In genomic region chr15:31211910-31212309, GRCm38 (mm10) we compare ENCODE assay signal across 12 mouse cellular contexts. TPM values are rescaled to one million over a fixed set of nuclear protein-coding genes. Genes with fewer than 3 reads are reported as not detected.
DNase-seq lines count a peak whose midpoint lies in the region; ATAC-seq and TF ChIP-seq lines count a peak whose summit lies in the region.
"Had no signal": no experiment of that assay in that cellular context is flagged by ENCODE, and none has a peak within 500 bp of the region (broad histone marks: within the 10 kb centered on the region; RNA-seq: fewer than 3 reads in every experiment).

No protein-coding gene starts in this region.

- H3K4me1 ChIP-seq in midbrain, embryonic 11.5 days (ENCODE audit: control insufficient read depth, insufficient read depth, low read length): no peaks in the 10 kb centered on the region
- no peaks in the 10 kb centered on the region for H3K4me1 ChIP-seq in midbrain, embryonic 16.5 days (ENCODE audit: control insufficient read depth, insufficient read depth, low read length)
- H3K4me1 ChIP-seq in kidney, postnatal 0 days (replicated peaks; ENCODE audit: insufficient read depth, low read length): no peaks in the 10 kb centered on the region
- H3K4me1 ChIP-seq in midbrain, postnatal 0 days (ENCODE audit: insufficient read depth, low read length): no peaks in the 10 kb centered on the region
- H3K4me1 ChIP-seq: neural tube, embryonic 13.5 days had no signal

- no peaks in the 10 kb centered on the region for H3K36me3 ChIP-seq in midbrain, embryonic 11.5 days (ENCODE audit: control insufficient read depth, insufficient read depth, low read length)
- H3K36me3 ChIP-seq in midbrain, embryonic 16.5 days (ENCODE audit: control insufficient read depth, insufficient read depth, low read length): no peaks in the 10 kb centered on the region
- H3K36me3 ChIP-seq in kidney, postnatal 0 days (ENCODE audit: insufficient read depth, low read length): no peaks in the 10 kb centered on the region
- no peaks in the 10 kb centered on the region for H3K36me3 ChIP-seq in midbrain, postnatal 0 days (ENCODE audit: insufficient read depth, low read length)
- H3K36me3 ChIP-seq: liver, embryonic 15.5 days; neural tube, embryonic 13.5 days had no signal

- H3K9ac ChIP-seq in midbrain, embryonic 11.5 days (ENCODE audit: low read length): no peak overlapping the region
- no peak overlapping the region for H3K9ac ChIP-seq in midbrain, embryonic 16.5 days (ENCODE audit: low read depth, low read length)
- H3K9ac ChIP-seq in kidney, postnatal 0 days (ENCODE audit: low read depth, low read length): no peak overlapping the region
- no peak overlapping the region for H3K9ac ChIP-seq in midbrain, postnatal 0 days (replicated peaks; ENCODE audit: low read length, poor library complexity, severe bottlenecking)
- H3K9ac ChIP-seq: liver, embryonic 15.5 days; neural tube, embryonic 13.5 days had no signal

- no peak for TF ChIP-seq CTCF in kidney, postnatal 0 days (IDR thresholded peaks at IDR 0.05; ENCODE audit: low read depth)
- TF ChIP-seq CTCF in midbrain, postnatal 0 days (IDR thresholded peaks at IDR 0.05): no peak

- no peak overlapping the region for H3K27ac ChIP-seq in midbrain, embryonic 11.5 days (ENCODE audit: low read depth, low read length)
- H3K27ac ChIP-seq in midbrain, embryonic 16.5 days (ENCODE audit: low read length): no peak overlapping the region
- H3K27ac ChIP-seq in kidney, postnatal 0 days: no peak overlapping the region
- no peak overlapping the region for H3K27ac ChIP-seq in midbrain, postnatal 0 days (ENCODE audit: low read depth, low read length)
- H3K27ac ChIP-seq: heart, adult 2 months; liver, embryonic 15.5 days; neural tube, embryonic 13.5 days had no signal

- no peak overlapping the region for H3K4me2 ChIP-seq in midbrain, embryonic 11.5 days
- no peak overlapping the region for H3K4me2 ChIP-seq in midbrain, embryonic 16.5 days (ENCODE audit: low read length)
- no peak overlapping the region for H3K4me2 ChIP-seq in kidney, postnatal 0 days (ENCODE audit: low read length)
- no peak overlapping the region for H3K4me2 ChIP-seq in midbrain, postnatal 0 days (ENCODE audit: low read depth, low read length, poor library complexity, severe bottlenecking)
- H3K4me2 ChIP-seq: liver, embryonic 15.5 days; neural tube, embryonic 13.5 days had no signal

- H3K4me3 ChIP-seq in midbrain, embryonic 11.5 days (ENCODE audit: low read depth, low read length): no peak overlapping the region
- no peak overlapping the region for H3K4me3 ChIP-seq in midbrain, embryonic 16.5 days (ENCODE audit: low read depth, low read length)
- H3K4me3 ChIP-seq in kidney, postnatal 0 days (replicated peaks; ENCODE audit: low read depth, low read length): no peak overlapping the region
- no peak overlapping the region for H3K4me3 ChIP-seq in midbrain, postnatal 0 days (ENCODE audit: low read depth, low read length)
- H3K4me3 ChIP-seq: erythroblast, embryonic 14.5 days; heart, adult 2 months; liver, embryonic 15.5 days; neural tube, embryonic 13.5 days had no signal

- no peak for ATAC-seq in midbrain, embryonic 11.5 days (ENCODE audit: low FRiP score)
- ATAC-seq in midbrain, embryonic 16.5 days: no peak
- ATAC-seq in kidney, postnatal 0 days (replicated peaks; ENCODE audit: low FRiP score, low read depth): no peak; the same call in 1 of the 2 replicates
- ATAC-seq in midbrain, postnatal 0 days (ENCODE audit: low FRiP score): no peak

- peak; percentile 45 for DNase-seq in adrenal gland, postnatal 10 days
- DNase-seq in adrenal gland, postnatal 4 days (ENCODE audit: low spot score in 2 of 2): no peak
- DNase-seq in midbrain, embryonic 11.5 days (ENCODE audit: low spot score, missing footprints): peak; percentile 69
- DNase-seq in kidney, postnatal 0 days (ENCODE audit: low spot score): peak; percentile 29
- DNase-seq in midbrain, postnatal 0 days (ENCODE audit: low spot score): peak; percentile 54
- DNase-seq in gastrocnemius, postnatal 25 days: no peak
- DNase-seq in cerebellum, postnatal 36 days: no peak

- WGBS in midbrain, embryonic 11.5 days: 88% methylated on average over 7 of the region's 7 CpGs
- WGBS in midbrain, embryonic 16.5 days: 69% methylated on average over 7 of the region's 7 CpGs
- WGBS in kidney, postnatal 0 days: 62% methylated on average over 7 of the region's 7 CpGs
- 62% methylated on average over 7 of the region's 7 CpGs for WGBS in midbrain, postnatal 0 days

- no peaks in the 10 kb centered on the region for H3K9me3 ChIP-seq in midbrain, embryonic 11.5 days (ENCODE audit: control insufficient read depth, low read length)
- no peaks in the 10 kb centered on the region for H3K9me3 ChIP-seq in midbrain, embryonic 16.5 days (replicated peaks; ENCODE audit: control insufficient read depth, low read length, poor library complexity, severe bottlenecking)
- no peaks in the 10 kb centered on the region for H3K9me3 ChIP-seq in kidney, postnatal 0 days (replicated peaks; ENCODE audit: low read length)
- H3K9me3 ChIP-seq in midbrain, postnatal 0 days (ENCODE audit: low read length): no peaks in the 10 kb centered on the region
- H3K9me3 ChIP-seq: liver, embryonic 15.5 days; neural tube, embryonic 13.5 days had no signal

- no peaks in the 10 kb centered on the region for H3K27me3 ChIP-seq in midbrain, embryonic 11.5 days (ENCODE audit: control insufficient read depth, insufficient read depth, low read length)
- no peaks in the 10 kb centered on the region for H3K27me3 ChIP-seq in midbrain, embryonic 16.5 days (ENCODE audit: control insufficient read depth, insufficient read depth, low read depth, low read length)
- no peaks in the 10 kb centered on the region for H3K27me3 ChIP-seq in kidney, postnatal 0 days (ENCODE audit: insufficient read depth, low read length)
- H3K27me3 ChIP-seq in midbrain, postnatal 0 days (ENCODE audit: insufficient read depth, low read length): no peaks in the 10 kb centered on the region
- H3K27me3 ChIP-seq: liver, embryonic 15.5 days; neural tube, embryonic 13.5 days had no signal

RNA-seq across cellular contexts. Expression of gene Dap, which starts 12.2 kb away (rescaled TPM):
- 10 to 100 TPM; 71.1 to 81.2 TPM for total RNA-seq in adrenal gland, postnatal 10 days (2021)
- 10 to 100 TPM; 83.2 to 87.9 TPM for total RNA-seq in adrenal gland, postnatal 4 days (2021)
- 36.0 and 40.3 TPM in 2 replicates for polyA plus RNA-seq in midbrain, embryonic 11.5 days (2014; fragmentation: Nextera tagmentation; extraction: Ambion mirVana)
- 21.5 and 21.9 TPM in 2 replicates for polyA plus RNA-seq in midbrain, embryonic 16.5 days (2015; fragmentation: Nextera tagmentation; extraction: Ambion mirVana)
- 127 and 131 TPM in 2 replicates for polyA plus RNA-seq in kidney, postnatal 0 days (2015; fragmentation: Nextera tagmentation; extraction: Ambion mirVana)
- 14.8 and 22.1 TPM in 2 replicates for total RNA-seq in midbrain, postnatal 0 days (2014; rRNA removed)
- polyA plus RNA-seq in midbrain, postnatal 0 days (2015; fragmentation: Nextera tagmentation; extraction: Ambion mirVana): 26.1 and 28.2 TPM in 2 replicates
- 10 to 100 TPM; 11.1 to 18.9 TPM for total RNA-seq in gastrocnemius, postnatal 25 days (2021)

Comparison
In these comparisons a context has a peak if more than half of its experiments do, and no peak if none do; other contexts are left out.
1. DNase-seq: peak in adrenal gland, postnatal 10 days (single experiment), midbrain, embryonic 11.5 days (single experiment), kidney, postnatal 0 days (single experiment) and midbrain, postnatal 0 days (single experiment); none in adrenal gland, postnatal 4 days (0 of 2), gastrocnemius, postnatal 25 days (single experiment) and cerebellum, postnatal 36 days (0 of 2).